Mouse (Mus musculus) small intestine, adult 2 months (tissue): ENCODE measurements around the gene Mettl23.

Source experiments
- CTCF ChIP-seq: fragments of 200-500 bp; IDR thresholded peaks from 2 replicates; pipeline ENCODE4 v1.5.1; 2012; ENCODE audit warnings: low read depth, mild to moderate bottlenecking, control low read depth, inconsistent platforms, low read length, moderate library complexity, mixed read lengths; ENCODE audit not compliant: insufficient replicate concordance, insufficient read length; ENCODE audit errors: extremely low read depth
- POLR2A ChIP-seq: fragments of 200-500 bp; IDR thresholded peaks from 2 replicates; pipeline ENCODE4 v1.6.1; 2012; ENCODE audit warnings: low read depth, mild to moderate bottlenecking, control low read depth, inconsistent platforms, low read length, moderate library complexity

DNA sequence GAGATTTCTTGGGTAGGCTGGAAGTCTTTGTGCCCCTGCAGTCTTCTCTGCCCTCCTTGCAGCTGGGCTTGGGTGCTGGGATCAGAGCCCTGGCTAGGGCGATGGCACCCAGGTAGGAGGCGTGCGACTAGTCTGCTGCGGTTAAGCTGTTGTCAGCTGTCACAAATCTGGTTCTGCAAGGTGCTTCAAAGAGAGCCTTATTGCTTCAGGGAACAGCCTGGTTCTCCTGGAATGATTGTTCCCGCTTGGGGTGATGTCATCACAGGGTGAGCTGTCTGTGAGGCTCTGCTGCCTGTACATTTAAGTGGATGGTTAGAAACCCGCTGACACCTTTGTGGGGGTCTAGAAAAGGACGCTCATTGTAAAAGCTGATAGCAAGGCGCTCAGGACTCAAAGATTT lies 26.1 kb downstream of the Mettl23 start:
- TF ChIP-seq POLR2A (no peak), CTCF (no peak)
